Mouse (Mus musculus) cortical plate, adult 2 months (tissue): ENCODE data around the gene Hhex.

Source experiments
- CTCF ChIP-seq: fragments of 200-500 bp; IDR thresholded peaks from 2 replicates; pipeline ENCODE4 v1.5.1; 2011; ENCODE audit warnings: mild to moderate bottlenecking, control low read depth, low read length; ENCODE audit not compliant: insufficient read depth; ENCODE audit errors: extremely low read depth
- POLR2A ChIP-seq: fragments of 200-500 bp; IDR thresholded peaks from 2 replicates; pipeline ENCODE4 v1.6.1; 2011; ENCODE audit warnings: mild to moderate bottlenecking, low read length, control low read depth; ENCODE audit not compliant: insufficient read depth; ENCODE audit errors: extremely low read depth

DNA sequence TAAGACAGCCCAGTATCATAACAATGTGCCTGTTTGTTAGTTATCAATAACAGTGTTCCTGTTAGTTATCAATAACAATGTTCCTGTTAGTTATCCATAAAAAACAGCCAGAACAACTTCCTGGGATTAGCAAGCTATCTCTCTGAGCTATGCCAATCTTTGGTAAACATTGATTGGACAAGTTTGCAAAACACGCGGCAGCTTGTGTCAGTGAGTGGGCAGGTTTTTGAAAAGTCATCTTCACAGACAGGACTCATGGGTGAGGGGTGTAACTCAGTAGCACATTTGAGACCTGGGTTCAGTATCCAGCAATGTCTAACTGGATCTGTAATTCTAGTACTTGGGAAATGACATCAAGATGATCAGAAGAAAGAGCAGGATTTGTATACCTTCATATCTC is 20.9 kb downstream of the Hhex start:
- no peak for TF ChIP-seq CTCF
- no peak for TF ChIP-seq POLR2A
